Mouse (Mus musculus) CD8-positive naive resting alpha-beta T cell, adult 2 months (primary cell): ENCODE results near the gene Syt16.

Source experiments
- DNase-seq, 2 experiments: peaks; one replicate each; pipeline ENCODE4 v3.0.0; 2022; ENCODE audit warnings: low read depth in 2 of 2, low spot score in 2 of 2

Syt16 gene

GRCm38 (mm10) chr12:74098572-74099290 is 101.3 kb downstream of the Syt16 start:
- DNase-seq = no peak

GRCm38 (mm10) chr12:74105811-74106513 is 108.5 kb downstream of the Syt16 start:
- DNase-seq = no peak

- no peak for DNase-seq
Observed at GRCm38 (mm10) chr12:74108663-74109081, 111.2 kb downstream of the Syt16 start.

- no peak for DNase-seq
Observed at GRCm38 (mm10) chr12:74109462-74110068, 112.1 kb downstream of the Syt16 start.

- no peak for DNase-seq
Observed at GRCm38 (mm10) chr12:74116825-74117224, 119.4 kb downstream of the Syt16 start.

GRCm38 (mm10) chr12:74125796-74126195 is 128.3 kb downstream of the Syt16 start:
- no peak for DNase-seq

- no peak for DNase-seq
Observed at GRCm38 (mm10) chr12:74128229-74128628, 130.8 kb downstream of the Syt16 start.

- no peak for DNase-seq
Observed at GRCm38 (mm10) chr12:74131790-74132189, 134.3 kb downstream of the Syt16 start.

- no peak for DNase-seq
Observed at GRCm38 (mm10) chr12:74142147-74142546, 144.7 kb downstream of the Syt16 start.

- no peak for DNase-seq
Observed at GRCm38 (mm10) chr12:74144385-74144784, 146.9 kb downstream of the Syt16 start.

- DNase-seq = no peak
Observed at GRCm38 (mm10) chr12:74160791-74161190, 163.3 kb downstream of the Syt16 start.

- DNase-seq = no peak
Observed at GRCm38 (mm10) chr12:74163080-74163479, 165.6 kb downstream of the Syt16 start.

GRCm38 (mm10) chr12:74171257-74171656 is 173.8 kb downstream of the Syt16 start:
- no peak for DNase-seq

- no peak for DNase-seq
Observed at GRCm38 (mm10) chr12:74173902-74174301, 176.4 kb downstream of the Syt16 start.

GRCm38 (mm10) chr12:74184596-74184995 is 187.1 kb downstream of the Syt16 start:
- no peak for DNase-seq

GRCm38 (mm10) chr12:74188243-74188785 is 190.9 kb downstream of the Syt16 start:
- no peak for DNase-seq

- no peak for DNase-seq
Observed at GRCm38 (mm10) chr12:74188815-74189214, 191.4 kb downstream of the Syt16 start.

- DNase-seq = no peak
Observed at GRCm38 (mm10) chr12:74189840-74190239, 192.4 kb downstream of the Syt16 start.

GRCm38 (mm10) chr12:74190297-74190696 is 192.8 kb downstream of the Syt16 start:
- no peak for DNase-seq

- DNase-seq = no peak
Observed at GRCm38 (mm10) chr12:74192552-74192951, 195.1 kb downstream of the Syt16 start.

- DNase-seq = no peak
Observed at GRCm38 (mm10) chr12:74201410-74201809, 203.9 kb downstream of the Syt16 start.
